Mouse (Mus musculus) stomach, postnatal 0 days (tissue): ENCODE data around the gene Hoxc11.

Experiments used
- CTCF ChIP-seq: IDR thresholded peaks from 2 replicates; pipeline ENCODE4 v1.5.1; 2016; ENCODE audit warnings: antibody characterized with exemption, low read depth, mild to moderate bottlenecking, moderate library complexity
- EP300 ChIP-seq: optimal IDR thresholded peaks from 2 replicates; pipeline ENCODE3; 2016; ENCODE audit warnings: antibody characterized with exemption

DNA sequence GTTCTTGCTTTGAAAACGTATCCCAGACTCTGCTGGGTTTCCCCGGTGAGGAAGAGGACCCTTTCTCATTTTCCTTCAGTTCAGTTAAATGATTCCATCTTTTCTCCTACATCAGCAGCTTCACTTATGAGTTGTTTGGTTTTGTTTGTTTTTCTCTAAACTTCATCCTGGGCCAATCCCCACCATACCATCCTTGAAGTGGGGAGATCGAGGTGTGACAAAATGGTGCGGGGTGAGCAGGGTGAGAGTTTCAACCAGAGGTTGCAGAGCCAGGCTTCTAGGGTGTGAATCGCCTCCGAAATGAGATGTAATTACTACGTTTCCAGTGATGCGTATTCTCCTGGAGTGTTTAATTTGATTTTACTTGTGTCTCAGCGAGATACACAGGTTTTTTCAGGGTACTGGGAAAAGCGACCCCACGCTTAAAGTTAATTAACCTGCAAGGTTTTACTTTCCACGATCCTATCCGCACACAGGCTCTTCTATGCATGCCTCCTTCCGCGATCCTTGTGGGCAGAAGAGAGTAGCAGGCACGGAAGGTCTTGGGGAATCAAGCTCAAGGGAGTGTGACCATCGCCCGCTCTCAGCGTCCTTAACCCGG is 36.2 kb upstream of the Hoxc11 start:
- TF ChIP-seq CTCF (no peak), EP300 (no peak)
